ENCODE assay signal across 11 mouse cellular contexts in the genomic region with DNA sequence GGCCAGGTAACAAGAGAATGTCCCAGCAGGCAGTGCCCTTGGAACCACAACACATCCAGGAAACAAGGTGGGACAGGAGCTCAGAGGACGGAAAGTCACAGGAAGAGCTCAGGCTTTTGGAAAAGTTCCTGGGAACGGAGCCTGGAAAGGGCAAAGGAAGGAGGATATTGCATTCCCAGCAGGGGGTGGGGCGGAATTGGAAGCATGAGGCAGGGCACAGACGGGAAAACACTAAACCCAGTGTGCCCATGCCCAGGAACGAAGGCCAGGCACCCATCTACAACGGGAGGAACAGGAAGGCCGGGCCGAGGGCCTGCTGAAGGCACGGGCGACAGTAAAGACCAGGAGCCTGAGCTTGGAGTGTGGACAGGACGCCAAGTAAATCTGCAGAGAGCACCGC.
DNase-seq lines count a peak whose midpoint lies in the region; ATAC-seq and TF ChIP-seq lines count a peak whose summit lies in the region.
"Had no signal": no experiment of that assay in that cellular context is flagged by ENCODE, and none has a peak within 500 bp of the region (broad histone marks: within the 10 kb centered on the region; RNA-seq: fewer than 3 reads in every experiment).

No protein-coding gene starts in this region.

- no peak overlapping the region for H3K27ac ChIP-seq in intestine, postnatal 0 days (ENCODE audit: low read depth, low read length)
- H3K27ac ChIP-seq: limb, embryonic 12.5 days had no signal

- no peak overlapping the region for H3K4me2 ChIP-seq in intestine, postnatal 0 days (replicated peaks; ENCODE audit: low read depth)
- H3K4me2 ChIP-seq: limb, embryonic 12.5 days had no signal

- H3K4me3 ChIP-seq in intestine, postnatal 0 days (ENCODE audit: low read depth, low read length) = no peak overlapping the region
- H3K4me3 ChIP-seq: erythroblast, embryonic 14.5 days; limb, embryonic 12.5 days had no signal

- H3K9ac ChIP-seq in intestine, postnatal 0 days (ENCODE audit: low read depth, low read length) = no peak overlapping the region
- H3K9ac ChIP-seq: limb, embryonic 12.5 days had no signal

- H3K4me1 ChIP-seq in intestine, postnatal 0 days (replicated peaks; ENCODE audit: control insufficient read depth, insufficient read depth, low read length) = no peaks in the 10 kb centered on the region

- peak; percentile 52 for DNase-seq in testis, postnatal 10 days (ENCODE audit: low spot score)
- DNase-seq in testis, postnatal 14 days (ENCODE audit: low spot score) = no peak
- DNase-seq in gastrocnemius, adult 18-20 months (ENCODE audit: low spot score) = peak; percentile 64
- peak; percentile 67 to 72 for DNase-seq in kidney, adult 8-10 months
- peak; percentile 52 for DNase-seq in skeletal muscle tissue, adult 2 months (ENCODE audit: low read depth, low spot score)
- no peak for DNase-seq in urinary bladder, postnatal 10 days (ENCODE audit: low spot score)
- DNase-seq in left cerebral cortex, adult 11 months (ENCODE audit: low spot score) = no peak

- H3K36me3 ChIP-seq in intestine, postnatal 0 days (ENCODE audit: control insufficient read depth, insufficient read depth) = no peaks in the 10 kb centered on the region
- H3K36me3 ChIP-seq: limb, embryonic 12.5 days had no signal

- TF ChIP-seq CTCF in intestine, postnatal 0 days (IDR thresholded peaks at IDR 0.05; ENCODE audit: low read depth) = no peak

- H3K27me3 ChIP-seq in intestine, postnatal 0 days (replicated peaks; ENCODE audit: control insufficient read depth, insufficient read depth, low read length) = no peaks in the 10 kb centered on the region
- H3K27me3 ChIP-seq: limb, embryonic 12.5 days; Patski had no signal

- H3K9me3 ChIP-seq in intestine, postnatal 0 days (ENCODE audit: control insufficient read depth) = no peaks in the 10 kb centered on the region
- H3K9me3 ChIP-seq: limb, embryonic 12.5 days had no signal

- 61% methylated on average over 12 of the region's 12 CpGs for WGBS in intestine, postnatal 0 days

- ATAC-seq in intestine, postnatal 0 days = no peak
- ATAC-seq: Patski had no signal

Comparison
In these comparisons a context has a peak if more than half of its experiments do, and no peak if none do; other contexts are left out.
1. DNase-seq: peak in testis, postnatal 10 days (single experiment), gastrocnemius, adult 18-20 months (single experiment), kidney, adult 8-10 months (2 of 2) and skeletal muscle tissue, adult 2 months (single experiment); none in testis, postnatal 14 days (single experiment), urinary bladder, postnatal 10 days (single experiment) and left cerebral cortex, adult 11 months (single experiment).